Mouse (Mus musculus): ENCODE measurements around the gene Hnrnph1.

DNA sequence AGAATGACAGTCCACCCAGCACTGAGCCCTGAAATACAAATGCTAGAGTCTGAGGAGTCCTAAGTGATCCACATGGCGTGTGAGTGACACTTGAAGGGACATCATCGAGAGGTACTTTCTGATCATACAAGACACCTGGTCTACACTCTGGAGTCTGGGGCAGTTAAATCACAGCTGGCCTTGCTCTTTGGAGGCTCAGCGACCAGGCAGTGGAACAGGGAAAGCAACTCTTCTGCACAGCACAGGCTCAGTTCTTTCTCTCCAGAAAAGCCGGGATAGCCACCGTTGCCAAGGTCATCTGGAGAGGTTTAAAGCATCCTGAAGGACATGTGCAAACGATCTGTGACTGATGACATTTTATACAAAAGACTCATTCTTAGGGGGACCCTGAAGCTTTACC is 30.4 kb downstream of the Hnrnph1 start:
- TF ChIP-seq CTCF (IDR thresholded peaks at IDR 0.05; ENCODE audit: low read depth) (no peak), EP300 (IDR thresholded peaks at IDR 0.05; ENCODE audit: low read depth) (no peak)
